Mouse (Mus musculus): ENCODE data around the gene Hmcn1.

- TF ChIP-seq POLR2A (IDR thresholded peaks at IDR 0.05; ENCODE audit: low read depth, low read length) (no peak), CTCF (IDR thresholded peaks at IDR 0.05; ENCODE audit: extremely low read depth, insufficient read length, insufficient replicate concordance, low read depth, low read length) (no peak)
These were observed 114.8 kb downstream of the Hmcn1 start for GRCm38 (mm10) chr1:150878421-150878820.

Measured in small intestine, adult 2 months (tissue).